Mouse (Mus musculus): ENCODE results near the gene Nfya. TPM values are rescaled to one million over a fixed set of nuclear protein-coding genes. Genes with fewer than 3 reads are reported as not detected.
A peak's percentile ranks its signal among the peaks of the same experiment; 100 is the strongest.

Nfya gene
- polyA plus RNA-seq, 1 experiment from 2014 or later, result 26.5 TPM

DNA sequence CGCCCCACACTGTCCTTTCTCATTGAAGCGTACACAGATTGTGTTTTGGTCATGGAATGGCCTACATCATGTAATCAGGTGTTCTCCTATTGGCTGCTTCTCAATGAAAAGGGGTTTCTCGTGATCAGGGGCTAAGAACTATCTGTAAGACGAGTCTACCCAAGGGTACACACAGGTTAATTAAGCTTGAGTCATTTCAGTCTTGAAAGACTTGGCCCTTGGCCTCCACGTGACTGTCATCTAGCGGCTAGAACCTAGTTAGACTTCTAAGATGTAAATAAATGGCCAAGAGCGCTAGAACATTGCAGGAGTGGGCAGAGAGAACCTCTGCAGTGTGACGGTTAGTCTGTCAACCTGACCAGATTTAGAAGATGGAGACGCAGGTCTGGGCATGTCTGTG is 14.5 kb upstream of the Nfya start:
- Histone ChIP-seq H3K4me2 (replicated peaks; ENCODE audit: low read depth, low read length) (no peak overlapping the region), H3K4me3 (ENCODE audit: low read depth, low read length) (no peak overlapping the region), H3K4me1 (ENCODE audit: control insufficient read depth, insufficient read depth, low read length) (peaks cover 21% of the 10 kb centered on the region), H3K9ac (replicated peaks; ENCODE audit: low read depth, low read length) (no peak overlapping the region), H3K27ac (ENCODE audit: low read length) (no peak overlapping the region), H3K36me3 (ENCODE audit: control insufficient read depth, insufficient read depth, low read length) (no peaks in the 10 kb centered on the region), H3K27me3 (ENCODE audit: control insufficient read depth, insufficient read depth, low read length) (no peaks in the 10 kb centered on the region), H3K9me3 (ENCODE audit: control insufficient read depth, low read depth, low read length) (no peaks in the 10 kb centered on the region)
- WGBS, result 82% methylated on average over 9 of the region's 9 CpGs
- ATAC-seq (ENCODE audit: insufficient number of reproducible peaks, insufficient read depth, low FRiP score, low read depth), result no peak

DNA sequence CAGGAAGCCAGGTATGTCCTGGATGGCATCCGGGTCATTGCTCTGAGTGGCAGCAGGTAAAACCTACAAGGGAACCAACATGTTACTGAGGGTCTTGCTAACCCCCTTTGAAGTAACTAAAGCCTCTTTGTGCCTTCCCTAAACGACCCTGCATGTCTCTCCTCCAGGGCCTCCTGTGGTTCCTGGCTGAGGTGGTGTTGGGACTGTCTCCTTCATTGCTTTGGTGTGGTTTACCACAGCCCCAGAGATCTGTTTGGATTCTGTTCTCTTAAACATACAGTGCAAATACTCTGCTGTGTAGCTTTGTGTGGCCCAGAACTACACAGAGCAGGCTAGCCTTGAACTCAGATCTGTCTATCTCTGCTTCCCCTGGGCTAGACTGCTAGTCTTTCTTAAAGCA is 9.9 kb upstream of the Nfya start:
- H3K4me2 ChIP-seq (replicated peaks; ENCODE audit: low read depth, low read length), result no peak overlapping the region
- peaks cover 21% of the 10 kb centered on the region; the same call in 1 of the 2 replicates for H3K36me3 ChIP-seq (ENCODE audit: control insufficient read depth, insufficient read depth, low read length)
- WGBS, result 68% methylated on average over 2 of the region's 2 CpGs
- no peak overlapping the region for H3K27ac ChIP-seq (ENCODE audit: low read length)
- no peak for ATAC-seq (ENCODE audit: insufficient number of reproducible peaks, insufficient read depth, low FRiP score, low read depth)
- H3K27me3 ChIP-seq (ENCODE audit: control insufficient read depth, insufficient read depth, low read length), result no peaks in the 10 kb centered on the region
- no peak overlapping the region for H3K9ac ChIP-seq (replicated peaks; ENCODE audit: low read depth, low read length)
- 0 out of 2 replicates have a peak, but pooled peaks cover 3% of the 10 kb centered on the region for H3K4me1 ChIP-seq (ENCODE audit: control insufficient read depth, insufficient read depth, low read length)
- no peak overlapping the region for H3K4me3 ChIP-seq (ENCODE audit: low read depth, low read length)
- no peaks in the 10 kb centered on the region for H3K9me3 ChIP-seq (ENCODE audit: control insufficient read depth, low read depth, low read length)

DNA sequence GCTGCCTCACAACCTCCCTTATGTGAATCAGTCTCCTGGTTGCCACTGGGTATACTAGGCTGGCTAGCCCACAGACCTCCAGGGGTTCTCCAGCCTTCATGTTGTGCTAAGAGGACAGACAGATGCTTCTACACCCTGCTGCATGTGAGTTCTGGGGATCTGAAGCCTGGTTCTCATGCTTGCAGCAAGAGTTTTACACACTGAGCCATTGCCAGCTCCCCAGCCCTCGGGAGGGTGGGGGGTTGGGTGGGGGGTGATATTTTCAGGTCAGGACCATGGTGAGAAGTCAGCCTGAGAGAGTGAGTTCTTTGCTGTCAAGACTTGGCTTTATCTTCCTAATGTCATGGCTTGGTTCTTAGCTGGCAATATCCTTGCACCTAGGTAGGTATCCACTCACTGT is 9.1 kb upstream of the Nfya start:
- no peaks in the 10 kb centered on the region for H3K27me3 ChIP-seq (ENCODE audit: control insufficient read depth, insufficient read depth, low read length)
- H3K4me1 ChIP-seq (ENCODE audit: control insufficient read depth, insufficient read depth, low read length), result no peaks in the 10 kb centered on the region
- no peak overlapping the region for H3K4me3 ChIP-seq (ENCODE audit: low read depth, low read length)
- peaks cover 21% of the 10 kb centered on the region; the same call in 1 of the 2 replicates for H3K36me3 ChIP-seq (ENCODE audit: control insufficient read depth, insufficient read depth, low read length)
- H3K4me2 ChIP-seq (replicated peaks; ENCODE audit: low read depth, low read length), result peak overlapping the region; percentile 14; the same call in 1 of the 2 replicates
- no peaks in the 10 kb centered on the region for H3K9me3 ChIP-seq (ENCODE audit: control insufficient read depth, low read depth, low read length)
- ATAC-seq (ENCODE audit: insufficient number of reproducible peaks, insufficient read depth, low FRiP score, low read depth), result no peak
- WGBS, result 88% methylated on average over 1 of the region's 1 CpGs
- H3K27ac ChIP-seq (ENCODE audit: low read length), result peak overlapping the region; percentile 63; the same call in 1 of the 2 replicates
- no peak overlapping the region for H3K9ac ChIP-seq (replicated peaks; ENCODE audit: low read depth, low read length)

DNA sequence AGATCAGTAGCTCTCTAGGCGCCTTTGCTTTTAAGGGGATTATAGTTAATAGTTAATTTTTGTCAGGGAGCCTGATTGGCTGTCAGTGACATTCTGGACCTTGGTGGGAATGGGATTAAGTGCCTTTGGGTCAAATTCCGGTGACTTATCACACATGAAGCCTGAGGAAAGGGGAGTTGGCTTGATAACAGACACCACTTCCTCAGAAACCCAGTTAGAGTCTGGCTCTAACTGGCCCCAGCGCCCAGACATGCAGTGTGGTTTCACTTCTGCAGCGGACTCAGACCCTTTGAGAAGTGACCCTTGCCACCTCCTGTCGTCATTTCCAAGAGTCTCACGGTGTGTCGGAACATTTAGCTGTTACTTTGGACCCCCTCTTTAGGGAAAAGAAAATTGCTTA is 8.5 kb upstream of the Nfya start:
- peak overlapping the region; percentile 63; the same call in 1 of the 2 replicates for H3K27ac ChIP-seq (ENCODE audit: low read length)
- no peaks in the 10 kb centered on the region for H3K4me1 ChIP-seq (ENCODE audit: control insufficient read depth, insufficient read depth, low read length)
- H3K9ac ChIP-seq (replicated peaks; ENCODE audit: low read depth, low read length), result no peak overlapping the region
- no peak overlapping the region for H3K4me3 ChIP-seq (ENCODE audit: low read depth, low read length)
- H3K27me3 ChIP-seq (ENCODE audit: control insufficient read depth, insufficient read depth, low read length), result no peaks in the 10 kb centered on the region
- H3K4me2 ChIP-seq (replicated peaks; ENCODE audit: low read depth, low read length), result peak overlapping the region; percentile 14; the same call in 1 of the 2 replicates
- H3K36me3 ChIP-seq (ENCODE audit: control insufficient read depth, insufficient read depth, low read length), result peaks cover 21% of the 10 kb centered on the region; the same call in 1 of the 2 replicates
- ATAC-seq (ENCODE audit: insufficient number of reproducible peaks, insufficient read depth, low FRiP score, low read depth), result peak; percentile 54; the same call in 1 of the 2 replicates
- H3K9me3 ChIP-seq (ENCODE audit: control insufficient read depth, low read depth, low read length), result no peaks in the 10 kb centered on the region
- WGBS, result 69% methylated on average over 7 of the region's 7 CpGs

DNA sequence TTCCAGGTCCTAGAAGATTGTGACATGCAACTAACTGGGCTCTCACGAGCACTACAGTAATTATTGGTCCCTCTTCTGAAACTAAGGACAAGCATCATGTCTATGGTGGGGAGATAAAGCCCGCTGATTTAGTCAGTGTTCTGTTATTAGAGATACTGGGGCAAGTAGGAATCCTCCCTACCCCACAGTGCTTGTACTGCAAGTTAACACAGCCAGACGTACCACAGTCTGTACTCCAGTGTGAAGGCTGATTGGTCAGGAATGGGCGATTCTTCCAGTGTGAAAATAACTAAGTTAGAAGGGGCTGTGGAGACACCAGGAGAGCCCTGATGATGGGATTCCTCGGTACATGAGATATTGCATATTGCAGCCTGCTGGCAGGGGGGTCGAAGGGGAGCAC is 7.8 kb upstream of the Nfya start:
- no peaks in the 10 kb centered on the region for H3K9me3 ChIP-seq (ENCODE audit: control insufficient read depth, low read depth, low read length)
- no peak overlapping the region for H3K9ac ChIP-seq (replicated peaks; ENCODE audit: low read depth, low read length)
- ATAC-seq (ENCODE audit: insufficient number of reproducible peaks, insufficient read depth, low FRiP score, low read depth), result no peak
- H3K27me3 ChIP-seq (ENCODE audit: control insufficient read depth, insufficient read depth, low read length), result no peaks in the 10 kb centered on the region
- H3K27ac ChIP-seq (ENCODE audit: low read length), result no peak overlapping the region
- H3K36me3 ChIP-seq (ENCODE audit: control insufficient read depth, insufficient read depth, low read length), result peaks cover 24% of the 10 kb centered on the region; the same call in 1 of the 2 replicates
- H3K4me1 ChIP-seq (ENCODE audit: control insufficient read depth, insufficient read depth, low read length), result no peaks in the 10 kb centered on the region
- no peak overlapping the region for H3K4me3 ChIP-seq (ENCODE audit: low read depth, low read length)
- no peak overlapping the region for H3K4me2 ChIP-seq (replicated peaks; ENCODE audit: low read depth, low read length)
- 84% methylated on average over 6 of the region's 6 CpGs for WGBS

DNA sequence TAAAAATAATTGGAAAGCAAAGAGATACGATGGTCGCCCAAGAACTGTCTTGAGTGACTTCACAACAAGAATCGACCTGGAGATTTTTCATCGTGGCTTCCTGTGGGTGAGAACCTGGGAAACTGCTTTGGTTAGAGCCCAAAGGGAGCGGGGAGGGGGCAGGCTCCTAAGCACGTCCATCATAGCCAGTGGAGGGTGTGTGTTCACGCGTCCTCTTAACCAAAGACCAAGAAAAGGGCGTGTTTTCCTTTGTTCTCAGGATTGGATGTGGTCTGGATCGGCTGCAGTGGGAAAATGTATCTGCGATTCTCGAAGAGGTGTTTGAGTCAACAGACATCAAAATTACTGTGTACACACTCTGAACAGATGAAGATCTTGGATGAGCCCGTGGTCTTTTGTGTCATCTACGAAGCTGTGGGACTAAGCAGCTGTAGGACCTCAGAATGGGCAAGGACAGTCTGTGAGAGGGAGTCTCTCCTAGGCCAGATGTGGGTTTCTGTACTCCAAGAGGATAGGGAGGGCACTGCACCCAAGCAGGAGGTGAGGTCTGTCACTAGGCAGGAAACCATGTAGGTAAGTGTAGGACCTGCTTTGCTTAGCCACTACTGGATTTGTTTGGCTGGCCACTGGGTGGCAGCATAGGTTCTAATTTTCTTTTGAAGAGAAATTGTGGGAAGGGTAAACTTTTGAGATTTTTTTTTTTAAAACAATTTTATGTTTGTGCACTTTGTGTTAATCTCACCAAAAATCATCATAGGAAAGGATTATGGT is 6.9 kb upstream of the Nfya start:
- no peak overlapping the region for H3K9ac ChIP-seq (replicated peaks; ENCODE audit: low read depth, low read length)
- 80% methylated on average over 14 of the region's 14 CpGs for WGBS
- H3K4me2 ChIP-seq (replicated peaks; ENCODE audit: low read depth, low read length), result no peak overlapping the region
- no peaks in the 10 kb centered on the region for H3K9me3 ChIP-seq (ENCODE audit: control insufficient read depth, low read depth, low read length)
- peaks cover 27% of the 10 kb centered on the region; the same call in 1 of the 2 replicates for H3K36me3 ChIP-seq (ENCODE audit: control insufficient read depth, insufficient read depth, low read length)
- H3K4me3 ChIP-seq (ENCODE audit: low read depth, low read length), result no peak overlapping the region
- H3K27ac ChIP-seq (ENCODE audit: low read length), result no peak overlapping the region
- no peaks in the 10 kb centered on the region for H3K27me3 ChIP-seq (ENCODE audit: control insufficient read depth, insufficient read depth, low read length)
- H3K4me1 ChIP-seq (ENCODE audit: control insufficient read depth, insufficient read depth, low read length), result 0 out of 2 replicates have a peak, but pooled peaks cover 4% of the 10 kb centered on the region
- ATAC-seq (ENCODE audit: insufficient number of reproducible peaks, insufficient read depth, low FRiP score, low read depth), result peak; percentile 71; the same call in 1 of the 2 replicates

DNA sequence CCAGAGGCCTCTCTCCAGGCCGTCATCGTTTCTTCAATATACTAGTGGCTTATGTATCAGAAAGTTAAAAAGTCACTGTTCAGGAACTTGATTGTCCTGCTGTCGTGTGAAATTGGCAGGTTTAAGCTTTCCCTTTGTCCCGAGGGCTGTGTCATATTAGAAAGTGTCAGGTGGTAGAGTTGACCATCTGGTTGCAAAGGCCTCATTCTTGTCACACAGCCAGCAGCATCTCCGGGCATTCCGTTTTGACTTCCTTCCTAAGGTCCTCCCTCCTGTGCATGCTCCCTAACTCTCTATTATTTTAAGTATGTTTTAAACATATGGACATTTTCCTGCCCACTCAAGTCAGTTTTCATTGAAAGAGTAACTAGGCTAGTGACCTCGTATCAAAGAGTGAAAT is 6.3 kb upstream of the Nfya start:
- Histone ChIP-seq H3K27ac (ENCODE audit: low read length) (no peak overlapping the region), H3K27me3 (ENCODE audit: control insufficient read depth, insufficient read depth, low read length) (no peaks in the 10 kb centered on the region), H3K36me3 (ENCODE audit: control insufficient read depth, insufficient read depth, low read length) (peaks cover 27% of the 10 kb centered on the region; the same call in 1 of the 2 replicates), H3K9me3 (ENCODE audit: control insufficient read depth, low read depth, low read length) (no peaks in the 10 kb centered on the region), H3K4me2 (replicated peaks; ENCODE audit: low read depth, low read length) (no peak overlapping the region), H3K4me3 (ENCODE audit: low read depth, low read length) (no peak overlapping the region), H3K9ac (replicated peaks; ENCODE audit: low read depth, low read length) (no peak overlapping the region), H3K4me1 (ENCODE audit: control insufficient read depth, insufficient read depth, low read length) (peaks cover 8% of the 10 kb centered on the region; the same call in 1 of the 2 replicates)
- 81% methylated on average over 7 of the region's 7 CpGs for WGBS
- no peak for ATAC-seq (ENCODE audit: insufficient number of reproducible peaks, insufficient read depth, low FRiP score, low read depth)

DNA sequence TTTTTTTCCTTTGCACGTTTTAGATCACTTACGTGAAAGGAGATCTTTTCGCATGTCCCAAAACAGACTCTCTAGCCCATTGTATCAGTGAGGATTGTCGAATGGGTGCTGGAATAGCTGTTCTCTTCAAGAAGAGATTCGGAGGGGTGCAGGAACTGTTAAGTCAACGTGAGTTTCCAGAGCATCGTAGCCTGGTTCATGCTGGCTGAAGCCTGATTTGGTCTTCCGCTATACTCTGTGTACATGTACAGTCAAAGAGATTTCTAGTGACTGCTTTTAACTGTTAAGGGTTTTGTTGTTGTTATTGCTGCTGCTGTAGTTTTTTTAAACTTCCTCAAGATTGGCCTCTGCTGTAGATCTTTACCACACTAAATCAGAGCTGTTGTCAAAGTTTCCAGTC is 1.5 kb upstream of the Nfya start:
- Histone ChIP-seq H3K27me3 (ENCODE audit: control insufficient read depth, insufficient read depth, low read length) (no peaks in the 10 kb centered on the region), H3K9me3 (ENCODE audit: control insufficient read depth, low read depth, low read length) (no peaks in the 10 kb centered on the region), H3K4me2 (replicated peaks; ENCODE audit: low read depth, low read length) (peak overlapping the region; percentile 81), H3K4me1 (ENCODE audit: control insufficient read depth, insufficient read depth, low read length) (peaks cover 25% of the 10 kb centered on the region; the same call in 1 of the 2 replicates), H3K9ac (replicated peaks; ENCODE audit: low read depth, low read length) (peak overlapping the region; percentile 57; the same call in 1 of the 2 replicates), H3K36me3 (ENCODE audit: control insufficient read depth, insufficient read depth, low read length) (peaks cover 14% of the 10 kb centered on the region; the same call in 1 of the 2 replicates), H3K4me3 (ENCODE audit: low read depth, low read length) (peak overlapping the region; percentile 88), H3K27ac (ENCODE audit: low read length) (peak overlapping the region; percentile 98)
- 30% methylated on average over 8 of the region's 8 CpGs for WGBS
- no peak for ATAC-seq (ENCODE audit: insufficient number of reproducible peaks, insufficient read depth, low FRiP score, low read depth)

Measured in stomach, embryonic 14.5 days (tissue).